Mouse (Mus musculus) neutrophil, adult 83 days (primary cell): ENCODE results near the gene Egflam. TPM values are rescaled to one million over a fixed set of nuclear protein-coding genes. Genes with fewer than 3 reads are reported as not detected.

Experiments
- total RNA-seq, 2 experiments: library from RNA; stranded (reverse); gene quantifications; one replicate each; pipeline ENCODE4 v1.2.4; 2023

Egflam gene
- total RNA-seq = not detected

DNA sequence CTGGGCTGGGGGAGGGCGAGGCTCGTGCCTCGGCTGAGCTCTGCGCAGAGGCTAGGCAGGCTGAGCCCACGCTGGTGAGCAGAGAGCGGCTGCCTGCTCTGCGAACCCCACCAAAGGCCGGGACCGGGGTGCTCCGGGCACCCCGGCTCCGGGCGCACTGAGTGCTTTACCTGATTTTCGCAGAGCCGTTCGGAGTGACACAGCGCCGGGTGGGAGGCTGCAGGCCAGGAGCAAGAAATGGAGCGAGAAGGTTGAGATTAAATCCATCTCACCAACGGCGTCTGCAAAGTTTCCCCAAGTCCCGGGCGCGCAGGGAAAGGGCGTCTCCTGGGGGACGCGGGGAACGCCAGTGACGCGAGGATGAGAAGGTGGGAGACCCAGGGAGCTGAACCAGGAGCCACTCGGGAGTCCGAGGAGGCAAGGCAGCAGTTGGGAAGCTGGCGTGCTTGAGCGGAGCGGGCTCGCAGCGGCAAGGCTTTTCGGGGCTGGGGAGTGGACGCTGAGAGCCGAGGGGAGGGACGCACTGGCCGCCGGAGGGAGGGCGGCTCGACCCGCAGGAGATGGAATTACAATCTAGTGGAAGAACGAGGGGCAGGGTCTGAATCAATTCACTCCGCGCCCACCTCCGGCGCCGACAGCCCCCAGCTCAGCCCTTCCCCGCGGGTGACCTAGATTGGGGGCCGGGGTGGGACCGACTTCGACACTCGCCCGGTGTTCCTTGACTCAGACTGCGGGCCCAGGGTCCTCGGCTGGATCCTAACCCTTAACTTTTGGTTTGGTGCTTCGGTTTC, at the start of gene Egflam:
Gene Egflam (minus strand): TSS at position 578 of the 791 bp plus-strand sequence.

